Mouse (Mus musculus) MEL (cell line): ENCODE data around the gene Rnf213.

ENCODE experiments used
- CTCF ChIP-seq, 3 experiments: IDR thresholded peaks in 2 of 3; conservative IDR thresholded peaks in 1 of 3; 2 replicates each; pipeline ENCODE4 v1.5.1; 2011 to 2012; ENCODE audit warnings: low read length in 3 of 3, low read depth in 2 of 3, mild to moderate bottlenecking in 2 of 3, improper control_type of control experiment in 1 of 3, inconsistent platforms in 1 of 3, mixed read lengths in 1 of 3, moderate library complexity in 1 of 3; ENCODE audit not compliant: control insufficient read depth in 1 of 3, insufficient read depth in 1 of 3, poor library complexity in 1 of 3, severe bottlenecking in 1 of 3
- GATA1 ChIP-seq: IDR thresholded peaks from 2 replicates; pipeline ENCODE4 v1.6.1; 2011; ENCODE audit warnings: low read depth, low read length, improper control_type of control experiment
- KAT2A ChIP-seq: conservative IDR thresholded peaks from 2 replicates; pipeline ENCODE4 v1.6.1; 2012; ENCODE audit warnings: low read depth, low read length, improper control_type of control experiment, inconsistent platforms

- TF ChIP-seq CTCF (IDR thresholded peaks at IDR 0.05 in 2 of 3, conservative IDR thresholded peaks at IDR 0.05 in 1 of 3; ENCODE audit: control insufficient read depth in 1 of 3, insufficient read depth in 1 of 3, low read depth in 2 of 3, low read length in 3 of 3, poor library complexity in 1 of 3, severe bottlenecking in 1 of 3) (no peak), GATA1 (no peak), KAT2A (no peak)
These were observed 50.5 kb downstream of the Rnf213 start for GRCm38 (mm10) chr11:119443442-119443841.
